Mouse (Mus musculus) limb, embryonic 12.5 days (tissue): ENCODE results near the gene Rpl14. TPM values are rescaled to one million over a fixed set of nuclear protein-coding genes. Genes with fewer than 3 reads are reported as not detected.

Experiments
- ATAC-seq: fragments of 200-750 bp; cut with Nextera tagmentation; 2 replicates; pipeline ENCODE4 v1.8.0; 2017; ENCODE audit warnings: low read depth, moderate TSS enrichment; ENCODE audit not compliant: insufficient number of reproducible peaks, insufficient read depth, low FRiP score, low TSS enrichment
- H3K27ac ChIP-seq: fragments of 300-500 bp; sonication (generic); 2 replicates; pipeline ENCODE4 v1.5.1; 2016; ENCODE audit warnings: mild to moderate bottlenecking, moderate library complexity
- H3K27me3 ChIP-seq: fragments of 300-500 bp; sonication (generic); 2 replicates; pipeline ENCODE4 v1.6.1; 2016; ENCODE audit warnings: mild to moderate bottlenecking, moderate library complexity
- H3K36me3 ChIP-seq: fragments of 300-500 bp; sonication (generic); 2 replicates; pipeline ENCODE4 v1.6.1; 2016; ENCODE audit warnings: mild to moderate bottlenecking, moderate library complexity
- H3K4me1 ChIP-seq: fragments of 300-500 bp; sonication (generic); replicated peaks from 2 replicates; pipeline ENCODE4 v1.6.1; 2016
- H3K4me2 ChIP-seq: fragments of 300-500 bp; sonication (generic); 2 replicates; pipeline ENCODE4 v1.6.1; 2016; ENCODE audit warnings: mild to moderate bottlenecking, moderate library complexity
- H3K4me3 ChIP-seq: fragments of 300-500 bp; sonication (generic); replicated peaks from 2 replicates; pipeline ENCODE4 v1.5.1; 2016; ENCODE audit warnings: mild to moderate bottlenecking
- H3K9ac ChIP-seq: fragments of 300-500 bp; sonication (generic); replicated peaks from 2 replicates; pipeline ENCODE4 v1.6.1; 2016; ENCODE audit warnings: mild to moderate bottlenecking, moderate library complexity
- H3K9me3 ChIP-seq: fragments of 300-500 bp; sonication (generic); 2 replicates; pipeline ENCODE4 v1.6.1; 2016; ENCODE audit warnings: mild to moderate bottlenecking, moderate library complexity
- WGBS: fragments of 180-500 bp; shearing (Covaris S2); methylation state at CpG from one replicate; pipeline ENCODE4 v1.1.7; 2016; 5-methylcytosine and 5-hydroxymethylcytosine counted together
- polyA plus RNA-seq: library from polyadenylated mRNA; unstranded; fragments of >200 nt; fragmentation: Nextera tagmentation; extraction: Ambion mirVana; gene quantifications from 2 replicates; pipeline ENCODE4 v1.2.1, GENCODE M21; 2016

Rpl14 gene
- polyA plus RNA-seq, 1 experiment from 2014 or later: 832 TPM

DNA sequence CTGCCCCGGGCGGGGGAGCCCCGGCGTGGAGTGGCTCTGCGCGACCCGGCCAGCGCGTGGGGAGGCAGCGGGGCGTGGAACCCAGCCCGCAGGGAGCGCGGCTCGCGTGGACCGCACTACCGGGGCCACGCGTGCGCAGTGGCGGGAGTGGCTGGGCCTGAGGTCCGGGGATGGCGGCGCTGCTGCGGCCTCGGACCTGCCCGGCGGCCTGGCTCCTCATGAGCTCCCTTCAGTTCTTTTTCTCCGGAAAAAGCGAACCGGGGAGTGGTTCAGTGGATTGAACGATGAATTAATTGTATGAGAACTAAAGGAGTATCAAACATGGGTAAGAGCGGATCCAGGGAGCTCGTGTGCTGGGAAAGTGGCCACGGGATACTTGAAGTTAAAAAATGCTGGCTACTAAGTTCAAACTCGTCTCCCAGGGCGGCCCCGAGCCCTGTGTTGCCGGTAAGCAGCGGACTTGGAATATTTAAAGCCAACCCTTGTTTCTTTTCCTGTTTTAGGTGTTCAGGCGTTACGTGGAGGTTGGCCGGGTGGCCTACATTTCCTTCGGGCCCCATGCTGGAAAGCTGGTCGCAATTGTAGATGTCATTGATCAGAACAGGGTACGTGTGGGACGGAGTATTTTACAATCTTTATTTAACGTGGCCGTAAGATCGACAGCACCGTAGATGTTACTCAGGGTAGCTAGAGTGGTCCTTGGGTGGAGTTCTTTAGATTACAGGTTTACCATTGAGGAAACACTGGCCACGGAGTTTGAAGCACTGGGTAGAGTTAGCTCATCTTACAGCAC lies 545 bp downstream of the Rpl14 start:
- H3K4me3 ChIP-seq: peak overlapping the region; percentile 97
- H3K36me3 ChIP-seq: peaks cover 42% of the 10 kb centered on the region
- H3K4me2 ChIP-seq: peak overlapping the region; percentile 93
- peak overlapping the region; percentile 97 for H3K9ac ChIP-seq
- under 1% methylated on average over 53 of the region's 53 CpGs for WGBS
- H3K27me3 ChIP-seq: no peaks in the 10 kb centered on the region
- peaks cover 19% of the 10 kb centered on the region for H3K4me1 ChIP-seq
- peak overlapping the region; percentile 89 for H3K27ac ChIP-seq
- H3K9me3 ChIP-seq: no peaks in the 10 kb centered on the region
- ATAC-seq: peak; percentile 58; the same call in 1 of the 2 replicates

DNA sequence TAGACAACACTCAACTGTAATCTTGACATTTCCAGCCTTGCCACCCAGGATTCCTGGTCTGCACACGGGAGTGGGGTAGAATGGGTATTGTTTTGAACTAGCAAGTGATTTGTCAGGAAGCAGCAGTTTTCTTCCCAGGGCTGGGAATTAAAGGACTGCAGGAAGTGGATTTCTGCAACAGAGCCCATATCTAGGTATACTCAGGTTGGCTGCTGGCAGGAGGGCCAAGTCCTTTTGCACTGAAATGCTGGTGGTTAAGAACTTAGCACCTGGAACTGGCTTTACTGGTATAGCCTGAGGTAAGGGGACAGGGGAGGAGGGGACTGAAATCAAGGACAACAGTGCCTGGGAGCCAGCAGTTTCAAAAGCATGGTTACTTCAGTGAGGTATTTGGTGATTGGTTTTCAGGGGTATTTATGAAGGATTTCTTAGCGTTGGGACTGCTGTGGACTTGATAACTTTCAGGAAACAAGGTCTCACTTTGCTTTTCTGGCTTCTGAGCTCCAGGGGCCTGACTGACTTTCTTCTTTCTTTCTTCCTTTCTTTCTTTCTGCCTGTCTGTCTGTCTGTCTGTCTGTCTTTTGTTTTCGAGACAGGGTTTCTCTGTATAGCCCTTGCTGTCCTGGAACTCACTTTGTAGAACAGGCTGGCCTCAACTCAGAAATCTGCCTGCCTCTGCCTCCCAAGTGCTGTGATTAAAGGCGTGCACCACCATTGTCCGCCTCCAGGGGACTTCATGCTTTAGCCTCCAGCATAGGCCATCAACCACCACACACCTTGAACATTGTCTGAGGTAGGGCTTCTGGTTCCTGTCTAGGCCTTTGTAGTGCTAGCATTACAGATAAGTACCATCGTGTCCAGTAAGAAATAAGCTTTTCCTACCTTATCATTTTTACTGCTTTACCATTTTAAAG lies 4.8 kb downstream of the Rpl14 start:
- peak overlapping the region; percentile 90; the same call in 1 of the 2 replicates for H3K4me2 ChIP-seq
- no peaks in the 10 kb centered on the region for H3K27me3 ChIP-seq
- no peaks in the 10 kb centered on the region for H3K9me3 ChIP-seq
- 57% methylated on average over 6 of the region's 6 CpGs for WGBS
- 0 out of 2 replicates have a peak overlapping the region, but pooled peaks have one; percentile 35 for H3K27ac ChIP-seq
- H3K4me3 ChIP-seq: no peak overlapping the region
- H3K4me1 ChIP-seq: peaks cover 21% of the 10 kb centered on the region
- peaks cover 42% of the 10 kb centered on the region for H3K36me3 ChIP-seq
- ATAC-seq: no peak
- H3K9ac ChIP-seq: no peak overlapping the region

DNA sequence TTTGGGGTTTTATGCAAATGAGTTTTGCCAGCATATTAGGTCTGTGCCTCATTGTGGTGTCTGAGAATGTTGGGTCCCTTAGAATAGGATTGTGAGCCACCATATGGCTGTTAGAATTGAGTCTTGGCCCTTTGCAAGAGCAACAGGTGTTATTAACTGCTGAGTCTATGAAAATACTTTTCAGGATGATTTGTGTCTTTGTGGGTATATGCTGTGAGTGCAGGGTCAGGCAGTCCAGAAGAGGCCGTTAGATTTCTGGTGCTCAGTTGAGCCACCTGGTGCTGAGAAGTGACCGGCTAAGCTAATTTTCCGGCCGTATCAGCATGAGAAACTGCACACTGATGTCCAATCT lies 5.4 kb downstream of the Rpl14 start:
- H3K27ac ChIP-seq: no peak overlapping the region; the same call in 1 of the 2 replicates
- 7% methylated on average over 4 of the region's 4 CpGs for WGBS
- ATAC-seq: no peak
- peak overlapping the region; percentile 66; the same call in 1 of the 2 replicates for H3K4me3 ChIP-seq
- H3K27me3 ChIP-seq: no peaks in the 10 kb centered on the region
- no peak overlapping the region for H3K9ac ChIP-seq
- H3K4me2 ChIP-seq: peak overlapping the region; percentile 90
- peaks cover 21% of the 10 kb centered on the region for H3K4me1 ChIP-seq
- no peaks in the 10 kb centered on the region for H3K9me3 ChIP-seq
- H3K36me3 ChIP-seq: peaks cover 42% of the 10 kb centered on the region

DNA sequence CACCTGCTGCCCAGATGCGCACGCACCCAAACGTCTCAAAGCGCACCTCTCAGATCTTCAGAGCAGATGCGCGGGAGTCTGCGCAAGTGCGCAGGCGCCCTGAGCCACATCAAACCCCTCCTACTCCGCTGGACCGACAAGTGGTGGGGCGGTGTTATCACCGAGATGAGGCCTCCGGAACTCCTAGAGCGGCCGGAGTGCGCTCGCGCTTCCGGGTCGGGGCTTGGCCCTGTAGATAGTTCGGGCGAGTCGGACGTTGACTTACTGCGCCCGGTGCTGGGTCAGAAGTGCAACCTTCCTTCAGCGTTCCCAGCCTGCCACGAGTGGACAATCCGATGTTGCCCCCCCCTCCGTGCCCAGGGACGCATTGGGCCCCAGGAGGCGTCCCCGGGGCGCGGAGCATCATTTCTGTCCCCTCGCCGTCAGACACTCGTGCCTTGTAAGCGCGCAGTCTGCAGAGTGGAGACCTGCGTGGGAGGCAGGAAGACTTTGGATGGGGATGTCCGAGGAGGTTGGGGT lies 5.9 kb downstream of the Rpl14 start:
- Histone ChIP-seq H3K36me3 (peaks cover 42% of the 10 kb centered on the region), H3K9me3 (no peaks in the 10 kb centered on the region), H3K27ac (peak overlapping the region; percentile 41; the same call in 1 of the 2 replicates), H3K4me1 (peaks cover 24% of the 10 kb centered on the region), H3K9ac (peak overlapping the region; percentile 80), H3K4me3 (peak overlapping the region; percentile 66), H3K27me3 (no peaks in the 10 kb centered on the region), H3K4me2 (peak overlapping the region; percentile 90)
- WGBS: 1% methylated on average over 43 of the region's 43 CpGs
- ATAC-seq: peak; percentile 86

DNA sequence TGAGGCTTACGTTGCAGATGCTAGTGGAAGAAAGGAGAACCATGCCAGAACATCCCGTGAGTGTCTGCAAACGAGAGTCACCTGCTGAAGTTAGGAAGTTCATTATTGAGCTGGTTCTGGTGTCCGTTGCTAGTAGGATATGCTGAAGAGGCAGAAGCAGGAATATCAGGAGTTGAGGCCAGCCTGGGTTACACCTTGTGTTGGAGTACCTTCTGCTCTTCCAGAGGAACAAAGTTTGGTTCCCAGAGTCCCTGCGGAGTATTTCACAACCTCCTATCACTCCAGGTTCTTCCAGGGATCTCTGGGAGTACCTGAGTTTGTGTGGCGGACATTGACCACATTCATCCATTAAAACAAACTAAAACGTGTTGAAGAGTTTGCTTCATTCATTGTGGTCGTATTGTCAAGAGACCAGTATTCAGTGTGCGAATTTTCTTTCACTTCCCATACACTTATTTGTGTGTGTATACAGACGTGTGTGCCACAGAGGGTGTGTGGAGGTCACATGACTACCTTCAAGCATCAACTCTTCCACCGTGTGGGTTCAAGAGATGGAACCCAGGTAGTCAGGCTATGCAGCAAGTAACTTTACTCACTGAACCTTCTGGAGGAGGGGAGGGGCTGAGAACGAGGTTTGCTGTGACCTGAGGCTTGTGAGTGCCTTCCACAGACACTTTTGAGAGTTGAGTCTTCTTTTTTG lies 6.6 kb downstream of the Rpl14 start:
- Histone ChIP-seq H3K4me1 (peaks cover 24% of the 10 kb centered on the region), H3K9ac (peak overlapping the region; percentile 80), H3K36me3 (peaks cover 35% of the 10 kb centered on the region), H3K27ac (no peak overlapping the region), H3K4me3 (peak overlapping the region; percentile 66), H3K9me3 (no peaks in the 10 kb centered on the region), H3K4me2 (peak overlapping the region; percentile 90), H3K27me3 (no peaks in the 10 kb centered on the region)
- ATAC-seq: no peak
- 58% methylated on average over 12 of the region's 12 CpGs for WGBS

DNA sequence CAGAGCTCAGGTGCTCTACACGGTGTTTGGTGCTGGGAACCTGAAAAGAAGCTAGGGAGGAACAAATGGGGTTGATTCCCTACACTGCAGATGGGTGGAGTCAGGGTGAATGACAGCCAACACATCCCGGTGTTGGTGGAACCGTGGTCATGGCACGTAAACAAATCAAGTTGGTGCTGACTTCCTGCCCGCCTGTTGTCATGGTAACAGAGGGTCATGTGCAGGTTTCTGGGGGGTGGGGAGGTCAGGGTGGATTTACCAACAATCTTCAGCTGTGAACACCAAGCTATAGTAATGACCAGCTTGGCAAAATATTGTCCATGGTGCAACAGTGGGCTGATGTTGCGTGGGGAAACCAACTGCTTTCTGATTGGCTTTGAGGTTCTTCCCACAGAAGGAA lies 7.5 kb downstream of the Rpl14 start:
- H3K36me3 ChIP-seq: peaks cover 26% of the 10 kb centered on the region

DNA sequence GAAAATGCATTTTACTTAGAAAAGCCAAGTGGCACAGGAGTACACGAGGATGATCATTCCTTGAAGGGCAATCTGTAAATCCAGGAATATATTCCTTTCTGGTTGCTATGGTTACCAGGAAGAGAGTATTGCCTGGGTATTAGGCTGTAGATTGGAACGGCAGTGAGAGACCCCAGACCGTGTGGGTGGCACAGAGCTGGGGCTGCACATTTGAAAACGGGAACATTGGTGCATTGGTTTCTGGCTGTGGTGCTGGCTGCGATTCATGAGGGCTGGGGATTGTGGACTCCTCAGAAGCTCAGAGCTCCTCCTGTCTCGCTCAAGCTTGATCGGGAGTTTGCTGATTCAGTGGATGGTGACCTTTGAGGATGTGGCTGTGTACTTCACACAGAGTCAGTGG lies 8.6 kb downstream of the Rpl14 start:
- no peaks in the 10 kb centered on the region for H3K9me3 ChIP-seq
- peaks cover 27% of the 10 kb centered on the region for H3K4me1 ChIP-seq
- WGBS: 76% methylated on average over 7 of the region's 7 CpGs
- no peak for ATAC-seq
- H3K27me3 ChIP-seq: 0 out of 2 replicates have a peak, but pooled peaks cover 4% of the 10 kb centered on the region
- H3K4me2 ChIP-seq: no peak overlapping the region
- no peak overlapping the region for H3K27ac ChIP-seq
- no peak overlapping the region for H3K9ac ChIP-seq
- no peak overlapping the region for H3K4me3 ChIP-seq
- peaks cover 15% of the 10 kb centered on the region for H3K36me3 ChIP-seq

More for the DNA sequence above, 7.5 kb downstream of the Rpl14 start:
- peaks cover 27% of the 10 kb centered on the region for H3K4me1 ChIP-seq
- no peak for ATAC-seq
- 52% methylated on average over 6 of the region's 6 CpGs for WGBS
- no peak overlapping the region for H3K9ac ChIP-seq
- H3K4me2 ChIP-seq: no peak overlapping the region
- H3K27ac ChIP-seq: no peak overlapping the region
- no peaks in the 10 kb centered on the region for H3K9me3 ChIP-seq
- H3K4me3 ChIP-seq: no peak overlapping the region
- H3K27me3 ChIP-seq: 0 out of 2 replicates have a peak, but pooled peaks cover 4% of the 10 kb centered on the region

DNA sequence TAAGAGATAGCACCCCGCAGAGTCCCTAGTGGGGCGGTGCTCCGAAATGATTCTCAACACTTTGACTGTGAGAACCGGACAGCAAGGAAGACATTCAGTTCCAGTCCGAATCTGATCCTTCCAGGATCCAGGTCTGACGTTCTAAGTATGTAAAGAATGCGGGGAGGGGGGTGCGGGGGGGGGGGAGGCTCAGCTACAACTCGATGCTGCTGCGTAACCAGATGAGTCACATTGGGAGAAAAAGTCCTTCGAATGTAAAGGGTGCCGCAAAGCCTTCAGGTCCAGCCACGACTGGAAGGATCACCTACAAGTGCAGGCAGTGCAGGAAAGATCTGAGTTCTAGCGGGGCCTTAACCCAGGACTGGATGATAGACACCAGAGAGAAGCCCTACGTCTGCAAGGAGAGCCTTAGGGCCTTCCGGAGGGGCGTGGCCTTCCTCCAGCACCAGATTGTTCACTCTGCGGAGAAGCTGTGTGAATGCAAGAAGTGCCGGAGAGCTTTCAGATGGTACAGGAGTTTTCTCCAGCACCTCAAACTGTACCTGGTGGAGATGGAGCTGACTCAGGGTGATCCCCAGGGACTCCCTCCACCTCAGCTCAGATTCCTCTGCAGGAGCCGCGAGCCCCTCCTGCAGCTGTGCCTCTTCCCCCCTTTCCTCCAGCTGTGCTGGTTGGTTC lies 10.8 kb downstream of the Rpl14 start:
- H3K4me2 ChIP-seq: peak overlapping the region; percentile 87
- no peaks in the 10 kb centered on the region for H3K36me3 ChIP-seq
- peaks cover 27% of the 10 kb centered on the region for H3K4me1 ChIP-seq
- peak; percentile 57; the same call in 1 of the 2 replicates for ATAC-seq
- H3K27ac ChIP-seq: peak overlapping the region; percentile 80
- 0 out of 2 replicates have a peak, but pooled peaks cover 4% of the 10 kb centered on the region for H3K27me3 ChIP-seq
- no peaks in the 10 kb centered on the region for H3K9me3 ChIP-seq
- peak overlapping the region; percentile 67 for H3K9ac ChIP-seq
- H3K4me3 ChIP-seq: peak overlapping the region; percentile 44
- 18% methylated on average over 21 of the region's 21 CpGs for WGBS

DNA sequence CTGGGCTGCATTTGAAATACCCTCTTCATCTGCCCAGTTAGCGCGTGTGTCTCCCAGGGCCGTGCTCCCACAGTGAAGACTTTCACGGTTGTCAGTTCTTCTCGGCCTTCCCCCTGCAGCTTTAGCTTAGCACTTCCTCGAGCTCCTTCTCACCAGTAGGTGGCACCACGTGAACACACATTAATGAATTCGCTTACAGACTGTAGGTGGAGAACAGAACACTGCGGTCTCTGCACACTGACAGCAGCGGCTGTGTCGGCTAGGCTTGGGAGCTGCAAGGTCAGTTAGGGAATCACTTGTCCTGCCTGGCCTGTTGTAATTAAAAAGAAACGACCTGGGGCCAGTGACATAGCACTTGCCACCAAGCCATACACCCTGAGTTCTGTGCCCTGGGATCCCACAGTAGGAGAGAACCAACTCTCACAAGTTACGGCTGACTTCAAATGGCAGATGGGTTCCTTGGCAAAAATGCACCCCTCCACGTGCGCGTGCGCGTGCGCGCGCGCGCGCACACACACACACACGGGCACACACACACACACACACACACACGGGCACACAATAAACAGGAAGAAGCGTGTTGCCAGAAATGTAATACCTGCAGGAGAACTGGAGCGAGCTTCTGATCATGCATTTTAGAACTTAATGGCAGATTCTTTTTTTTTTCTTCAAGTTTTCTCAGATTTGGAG lies 11.5 kb downstream of the Rpl14 start:
- H3K27me3 ChIP-seq: 0 out of 2 replicates have a peak, but pooled peaks cover 4% of the 10 kb centered on the region
- peak overlapping the region; percentile 67 for H3K9ac ChIP-seq
- 10% methylated on average over 28 of the region's 28 CpGs for WGBS
- peak overlapping the region; percentile 80 for H3K27ac ChIP-seq
- peaks cover 22% of the 10 kb centered on the region for H3K4me1 ChIP-seq
- H3K4me3 ChIP-seq: peak overlapping the region; percentile 44
- ATAC-seq: peak; percentile 71; the same call in 1 of the 2 replicates
- no peaks in the 10 kb centered on the region for H3K36me3 ChIP-seq
- peak overlapping the region; percentile 87 for H3K4me2 ChIP-seq
- no peaks in the 10 kb centered on the region for H3K9me3 ChIP-seq
